Mouse (Mus musculus): ENCODE results near the gene Tbc1d22b.

- TF ChIP-seq CTCF (IDR thresholded peaks at IDR 0.05; ENCODE audit: borderline replicate concordance, insufficient read depth, low read length) = no peak
- TF ChIP-seq POLR2A (IDR thresholded peaks at IDR 0.05; ENCODE audit: low read depth, low read length) = no peak
Observed at GRCm38 (mm10) chr17:29531757-29532384, 17.7 kb upstream of the Tbc1d22b start.

Data from embryonic fibroblast, embryonic 13.5 days (primary cell).